ENCODE assay signal across 8 mouse cellular contexts in genomic region chr12:112589491-112590191, GRCm38 (mm10). TPM values are rescaled to one million over a fixed set of nuclear protein-coding genes. Genes with fewer than 3 reads are reported as not detected.
DNase-seq lines count a peak whose midpoint lies in the region; ATAC-seq and TF ChIP-seq lines count a peak whose summit lies in the region.

No protein-coding gene starts in this region.

- DNase-seq in gastrocnemius, adult 2 months = peak; percentile 15
- DNase-seq in gastrocnemius, adult 8-10 months (ENCODE audit: low spot score in 2 of 2) = no peak
- no peak for DNase-seq in testis, postnatal 10 days (ENCODE audit: low spot score)
- DNase-seq in layer of hippocampus, adult 18-20 months (ENCODE audit: low spot score in 2 of 2) = no peak
- no peak for DNase-seq in ovary, postnatal 36 days (ENCODE audit: low spot score)
- DNase-seq in adrenal gland, adult 8-10 months = no peak

- no peak for ATAC-seq in limb, embryonic 15.5 days (ENCODE audit: insufficient number of reproducible peaks, low FRiP score, low TSS enrichment, low read depth)

- TF ChIP-seq POLR2A in testis, adult 2 months (IDR thresholded peaks at IDR 0.05; ENCODE audit: control insufficient read depth, low read depth, low read length) = no peak

- H3K27ac ChIP-seq in gastrocnemius, adult 2 months = peak overlapping the region; percentile 93
- H3K27ac ChIP-seq in testis, adult 2 months (ENCODE audit: control insufficient read depth, insufficient read depth, low read depth, low read length) = no peak overlapping the region
- no peak overlapping the region for H3K27ac ChIP-seq in limb, embryonic 15.5 days

- peak overlapping the region; percentile 91 for H3K4me2 ChIP-seq in limb, embryonic 15.5 days

- H3K27me3 ChIP-seq in testis, adult 2 months (ENCODE audit: control insufficient read depth, insufficient read depth, low read length) = no peaks in the 10 kb centered on the region
- peaks cover 5% of the 10 kb centered on the region; the same call in 1 of the 2 replicates for H3K27me3 ChIP-seq in limb, embryonic 15.5 days

- intact Hi-C loops in gastrocnemius, adult 2 months (cut with DNase I) = no loop called here

- TF ChIP-seq CTCF in gastrocnemius, adult 2 months (IDR thresholded peaks at IDR 0.05) = no peak
- TF ChIP-seq CTCF in testis, adult 2 months (IDR thresholded peaks at IDR 0.05; ENCODE audit: control insufficient read depth, insufficient read depth, insufficient replicate concordance, low read depth, low read length) = no peak

- H3K4me1 ChIP-seq in testis, adult 2 months (ENCODE audit: control insufficient read depth, insufficient read depth, low read length) = peaks cover 19% of the 10 kb centered on the region
- H3K4me1 ChIP-seq in limb, embryonic 15.5 days = peaks cover 56% of the 10 kb centered on the region

- peak overlapping the region; percentile 47; the same call in 1 of the 2 replicates for H3K9ac ChIP-seq in limb, embryonic 15.5 days

- 60% methylated on average over 8 of the region's 8 CpGs for WGBS in limb, embryonic 15.5 days

- peak overlapping the region; percentile 85 for H3K4me3 ChIP-seq in gastrocnemius, adult 2 months
- H3K4me3 ChIP-seq in testis, adult 2 months (ENCODE audit: control insufficient read depth, low read depth, low read length) = peak overlapping the region; percentile 76
- peak overlapping the region; percentile 55 for H3K4me3 ChIP-seq in limb, embryonic 15.5 days

- H3K36me3 ChIP-seq in testis, adult 2 months (ENCODE audit: control insufficient read depth, insufficient read depth, low read length) = no peaks in the 10 kb centered on the region
- H3K36me3 ChIP-seq in limb, embryonic 15.5 days = no peaks in the 10 kb centered on the region

- H3K9me3 ChIP-seq in limb, embryonic 15.5 days = no peaks in the 10 kb centered on the region

RNA-seq across cellular contexts. Expression of gene Inf2, which starts 1.1 kb away (rescaled TPM):
- total RNA-seq in gastrocnemius, adult 2 months (2021) = 10 to 100 TPM in 1 of 2 experiments, 1 to 10 TPM in 1; 8.2 to 13.0 TPM
- total RNA-seq in gastrocnemius, adult 8-10 months (2022) = 1 to 10 TPM; 6.7 to 9.2 (median 8.4) TPM
- polyA plus RNA-seq in testis, adult 2 months (2012; rRNA removed) = 2.9 TPM in 2 replicates
- polyA plus RNA-seq in limb, embryonic 15.5 days (2015; fragmentation: Nextera tagmentation; extraction: Ambion mirVana) = 7.4 and 7.6 TPM in 2 replicates
- 100 to 1,000 TPM; 105 to 111 TPM for total RNA-seq in layer of hippocampus, adult 18-20 months (2021)
- total RNA-seq in adrenal gland, adult 8-10 months (2022) = 10 to 100 TPM; 34.6 to 65.5 (median 48.9) TPM

RNA-seq across cellular contexts. Expression of gene Adssl1, which starts 30.2 kb away (rescaled TPM):
- 1,000 to 10,000 TPM; 1,028 to 1,061 TPM for total RNA-seq in gastrocnemius, adult 2 months (2021)
- total RNA-seq in gastrocnemius, adult 8-10 months (2022) = 1,000 to 10,000 TPM in 3 of 4 experiments, 100 to 1,000 TPM in 1; 952 to 1,087 (median 1,016) TPM
- 7.9 and 8.9 TPM in 2 replicates for polyA plus RNA-seq in testis, adult 2 months (2012; rRNA removed)
- polyA plus RNA-seq in limb, embryonic 15.5 days (2015; fragmentation: Nextera tagmentation; extraction: Ambion mirVana) = 11.6 and 27.2 TPM in 2 replicates
- total RNA-seq in layer of hippocampus, adult 18-20 months (2021) = 10 to 100 TPM; 14.3 to 15.7 TPM
- total RNA-seq in adrenal gland, adult 8-10 months (2022) = 10 to 100 TPM; 15.2 to 53.1 (median 30.7) TPM

RNA-seq across cellular contexts. Expression of gene Siva1, which starts 54.8 kb away (rescaled TPM):
- total RNA-seq in gastrocnemius, adult 2 months (2021) = 10 to 100 TPM; 18.6 to 25.3 TPM
- 10 to 100 TPM; 22.2 to 26.3 (median 24.3) TPM for total RNA-seq in gastrocnemius, adult 8-10 months (2022)
- 36.0 and 41.7 TPM in 2 replicates for polyA plus RNA-seq in testis, adult 2 months (2012; rRNA removed)
- polyA plus RNA-seq in limb, embryonic 15.5 days (2015; fragmentation: Nextera tagmentation; extraction: Ambion mirVana) = 195 and 218 TPM in 2 replicates
- total RNA-seq in layer of hippocampus, adult 18-20 months (2021) = 10 to 100 TPM; 23.4 TPM
- total RNA-seq in adrenal gland, adult 8-10 months (2022) = 10 to 100 TPM; 37.0 to 73.9 (median 51.5) TPM

Comparison
In these comparisons a context has a peak if more than half of its experiments do, and no peak if none do; other contexts are left out.
1. RNA of gene Adssl1, which starts 30.2 kb away (total RNA-seq): 1,028 to 1,061 TPM in gastrocnemius, adult 2 months and 952 to 1,087 TPM in gastrocnemius, adult 8-10 months; 15.2 to 53.1 TPM in adrenal gland, adult 8-10 months and 14.3 to 15.7 TPM in layer of hippocampus, adult 18-20 months; every median in the first group is over 10 times any median in the second.
2. Peak in every context shown above with its lines, with median percentiles within 50 percentile points of each other: H3K4me3 ChIP-seq.